Mouse (Mus musculus) cerebellum, adult 2 months (tissue): ENCODE data around the gene Rbm43.

Experiments
- CTCF ChIP-seq: fragments of 200-500 bp; IDR thresholded peaks from 2 replicates; pipeline ENCODE4 v1.5.1; 2011; ENCODE audit warnings: low read depth, mild to moderate bottlenecking, control low read depth, low read length, moderate library complexity, borderline replicate concordance; ENCODE audit not compliant: insufficient read depth
- POLR2A ChIP-seq: fragments of 200-500 bp; IDR thresholded peaks from 2 replicates; pipeline ENCODE4 v1.6.1; 2011; ENCODE audit warnings: low read length, control low read depth, borderline replicate concordance; ENCODE audit not compliant: insufficient read depth

GRCm38 (mm10) chr2:51981630-51982029 lies 46.7 kb upstream of the Rbm43 start:
- TF ChIP-seq CTCF (no peak), POLR2A (no peak)
